Mouse (Mus musculus) liver, postnatal 0 days (tissue): ENCODE data around the gene Olfr105-ps.

Source experiments
- CTCF ChIP-seq: sonication (generic); IDR thresholded peaks from 2 replicates; pipeline ENCODE4 v1.5.1; 2016; ENCODE audit warnings: antibody characterized with exemption, low read depth
- EP300 ChIP-seq: IDR thresholded peaks from 2 replicates; pipeline ENCODE4 v1.6.1; 2016; ENCODE audit warnings: antibody characterized with exemption, low read depth, mild to moderate bottlenecking

DNA sequence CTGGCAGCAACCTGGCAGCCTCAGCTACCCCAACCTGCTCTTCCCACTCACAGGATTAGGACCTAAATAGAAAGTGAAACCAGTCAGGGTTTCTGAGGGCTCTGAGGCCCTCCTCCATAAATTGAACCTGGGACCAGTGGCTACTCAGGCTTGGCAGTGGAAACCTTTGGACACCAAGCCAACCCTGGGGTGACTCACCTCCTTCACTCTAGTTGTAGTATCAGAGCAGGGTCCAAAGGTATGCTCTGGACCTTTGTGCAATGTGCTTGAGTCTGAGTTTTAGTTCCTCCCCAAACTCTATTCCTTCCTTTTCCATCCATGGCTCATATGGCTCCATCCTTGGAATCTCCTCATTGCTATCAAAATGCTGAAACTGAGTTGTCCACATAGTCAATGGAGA lies 34.5 kb downstream of the Olfr105-ps start:
- TF ChIP-seq EP300, result no peak
- no peak for TF ChIP-seq CTCF
